Mouse (Mus musculus): Measurements from ENCODE around the gene Fam107a.

DNA sequence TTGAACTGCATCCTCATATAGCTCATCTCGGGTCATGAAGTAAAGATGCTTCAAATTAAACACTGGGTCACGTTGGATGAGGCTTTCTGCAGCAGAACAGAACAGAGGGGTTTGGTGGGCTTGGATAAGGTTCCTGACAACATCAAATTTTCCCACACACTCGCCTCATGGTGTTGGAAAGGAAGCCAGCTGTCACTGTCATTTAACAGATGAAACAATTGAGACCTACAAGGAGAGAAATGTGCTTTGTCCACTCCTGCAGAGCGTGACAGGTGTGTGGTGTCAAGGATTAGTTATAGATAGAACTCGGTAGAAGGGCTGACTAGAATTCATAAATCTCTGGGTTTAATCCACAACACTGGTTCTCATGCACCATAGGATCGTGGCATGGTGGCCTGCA lies 61.8 kb downstream of the Fam107a start:
- no peak for TF ChIP-seq CTCF (IDR thresholded peaks at IDR 0.05; ENCODE audit: low read depth)
- no peak for TF ChIP-seq EP300 (IDR thresholded peaks at IDR 0.05; ENCODE audit: low read depth)

All from liver, embryonic 14.5 days (tissue).